In genomic region chr13:39928573-39928972, GRCm38 (mm10) we compare ENCODE assay signal across 22 mouse cellular contexts.
A peak's percentile ranks its signal among the peaks of the same experiment; 100 is the strongest.
DNase-seq lines count a peak whose midpoint lies in the region; TF ChIP-seq lines count a peak whose summit lies in the region.
"Had no signal": no experiment of that assay in that cellular context is flagged by ENCODE, and none has a peak within 500 bp of the region (broad histone marks: within the 10 kb centered on the region; RNA-seq: fewer than 3 reads in every experiment).

No protein-coding gene starts in this region.

- no peak for TF ChIP-seq EP300 in ES-Bruce4 (IDR thresholded peaks at IDR 0.05; ENCODE audit: insufficient read depth, low read depth, low read length)

- H3K9me3 ChIP-seq in ES-Bruce4 (replicated peaks; ENCODE audit: control insufficient read depth, insufficient read depth, low read length, poor library complexity, severe bottlenecking) = 0 out of 2 replicates have a peak, but pooled peaks cover 5% of the 10 kb centered on the region
- H3K9me3 ChIP-seq: embryonic facial prominence, embryonic 12.5 days; embryonic facial prominence, embryonic 15.5 days; forebrain, embryonic 10.5 days; forebrain, embryonic 12.5 days had no signal

- TF ChIP-seq POLR2A in ES-Bruce4 (IDR thresholded peaks at IDR 0.05; ENCODE audit: insufficient read depth, low read length) = no peak

- no peak overlapping the region for H3K4me3 ChIP-seq in ES-Bruce4 (ENCODE audit: low read depth, low read length)
- no peak overlapping the region for H3K4me3 ChIP-seq in gastrocnemius, adult 2 months
- H3K4me3 ChIP-seq: embryonic facial prominence, embryonic 12.5 days; embryonic facial prominence, embryonic 15.5 days; erythroblast, embryonic 14.5 days; forebrain, embryonic 10.5 days; forebrain, embryonic 12.5 days had no signal

- H3K27me3 ChIP-seq in ES-Bruce4 (ENCODE audit: control insufficient read depth, insufficient read depth, low read length, poor library complexity, severe bottlenecking) = no peaks in the 10 kb centered on the region
- H3K27me3 ChIP-seq: embryonic facial prominence, embryonic 12.5 days; embryonic facial prominence, embryonic 15.5 days; forebrain, embryonic 12.5 days; Patski had no signal

- 0 out of 2 replicates have a peak overlapping the region, but pooled peaks have one; percentile 49 for H3K27ac ChIP-seq in ES-Bruce4 (ENCODE audit: insufficient read depth, low read length)
- no peak overlapping the region for H3K27ac ChIP-seq in gastrocnemius, adult 2 months
- H3K27ac ChIP-seq: embryonic facial prominence, embryonic 12.5 days; embryonic facial prominence, embryonic 15.5 days; forebrain, embryonic 10.5 days; forebrain, embryonic 12.5 days had no signal

- H3K36me3 ChIP-seq in ES-Bruce4 (ENCODE audit: control insufficient read depth, insufficient read depth, low read length, poor library complexity, severe bottlenecking) = no peaks in the 10 kb centered on the region
- H3K36me3 ChIP-seq: embryonic facial prominence, embryonic 12.5 days; embryonic facial prominence, embryonic 15.5 days; forebrain, embryonic 10.5 days; forebrain, embryonic 12.5 days; G1E had no signal

- DNase-seq in ES-CJ7 (ENCODE audit: low read depth, low spot score) (peak; percentile 64), R1 (ENCODE audit: low read depth, low spot score) (peak; percentile 62)
- no peak for DNase-seq in gastrocnemius, adult 2 months
- DNase-seq in spleen, adult 18-20 months = no peak
- no peak for DNase-seq in right cerebral cortex, adult 2 months (ENCODE audit: low spot score in 2 of 2)
- DNase-seq: adrenal gland, adult 8-10 months; adrenal gland, postnatal 14 days; adrenal gland, postnatal 36 days; cerebellum, adult 11-12 months; cerebellum, adult 2 months; cerebellum, adult 9-11 months; cerebellum, postnatal 14 days; cerebellum, postnatal 36 days; embryo, embryonic 11 days had no signal

- no peak overlapping the region for H3K9ac ChIP-seq in ES-Bruce4 (ENCODE audit: low read depth, poor library complexity, severe bottlenecking)
- H3K9ac ChIP-seq: embryonic facial prominence, embryonic 12.5 days; embryonic facial prominence, embryonic 15.5 days; forebrain, embryonic 12.5 days had no signal

- no peak for TF ChIP-seq CTCF in ES-Bruce4 (IDR thresholded peaks at IDR 0.05; ENCODE audit: low read depth, low read length)
- TF ChIP-seq CTCF in gastrocnemius, adult 2 months (IDR thresholded peaks at IDR 0.05) = no peak

- intact Hi-C loops in gastrocnemius, adult 2 months (cut with DNase I) = no loop called here

- H3K4me1 ChIP-seq in ES-Bruce4 (ENCODE audit: control insufficient read depth, insufficient read depth, low read length) = no peaks in the 10 kb centered on the region
- H3K4me1 ChIP-seq: embryonic facial prominence, embryonic 12.5 days; embryonic facial prominence, embryonic 15.5 days; forebrain, embryonic 10.5 days; forebrain, embryonic 12.5 days had no signal

Comparison
In these comparisons a context has a peak if more than half of its experiments do, and no peak if none do; other contexts are left out.
1. DNase-seq: peak in ES-CJ7 (single experiment) and R1 (single experiment); none in gastrocnemius, adult 2 months (single experiment), spleen, adult 18-20 months (0 of 2) and right cerebral cortex, adult 2 months (0 of 2).